Mouse (Mus musculus): ENCODE results near the gene Dtx1. TPM values are rescaled to one million over a fixed set of nuclear protein-coding genes. Genes with fewer than 3 reads are reported as not detected.

The Dtx1 gene
- polyA plus RNA-seq, 1 experiment from 2014 or later = 2.8 TPM

- ATAC-seq (ENCODE audit: insufficient read depth) = no peak
- H3K4me1 ChIP-seq (ENCODE audit: insufficient read depth) = 0 out of 2 replicates have a peak, but pooled peaks cover 3% of the 10 kb centered on the region
- no peak overlapping the region for H3K9ac ChIP-seq
- H3K4me2 ChIP-seq = peak overlapping the region; percentile 25; the same call in 1 of the 2 replicates
- H3K9me3 ChIP-seq (ENCODE audit: low read depth, low read length) = no peaks in the 10 kb centered on the region
- no peak for TF ChIP-seq CTCF (IDR thresholded peaks at IDR 0.05; ENCODE audit: low read depth)
- no peaks in the 10 kb centered on the region for H3K36me3 ChIP-seq (ENCODE audit: insufficient read depth)
- no peak overlapping the region for H3K27ac ChIP-seq (ENCODE audit: low read depth)
- DNase-seq = peak; percentile 19
- no peak overlapping the region for H3K4me3 ChIP-seq (ENCODE audit: low read depth, low read length)
- H3K27me3 ChIP-seq (ENCODE audit: insufficient read depth, low read length) = peaks cover 27% of the 10 kb centered on the region
- WGBS = 7% methylated on average over 16 of the region's 16 CpGs
Observed at GRCm38 (mm10) chr5:120706541-120706940, 5.2 kb downstream of the Dtx1 start.

DNA sequence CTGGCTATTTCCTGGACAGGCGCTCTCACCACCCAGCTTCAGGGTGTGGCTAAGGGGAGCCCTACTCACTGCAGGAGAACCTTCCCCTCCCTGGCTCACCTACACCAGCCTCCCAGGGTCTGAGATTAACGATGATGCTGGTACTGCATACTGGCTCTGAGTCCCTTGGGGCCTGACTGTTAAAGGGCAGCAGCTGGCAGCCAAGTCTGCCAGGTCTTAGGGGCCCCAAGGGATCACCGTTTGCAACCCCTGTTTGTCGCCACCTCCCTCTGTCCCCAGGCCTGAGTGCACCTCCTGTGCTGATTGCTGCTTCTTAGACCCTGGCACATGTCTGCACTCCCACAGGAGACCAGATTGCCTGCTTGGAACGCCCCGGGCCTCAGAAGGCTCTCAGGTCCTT, 7.3 kb downstream of the Dtx1 start:
- no peak overlapping the region for H3K4me2 ChIP-seq
- H3K36me3 ChIP-seq (ENCODE audit: insufficient read depth) = no peaks in the 10 kb centered on the region
- H3K9ac ChIP-seq = no peak overlapping the region
- TF ChIP-seq CTCF (IDR thresholded peaks at IDR 0.05; ENCODE audit: low read depth) = no peak
- H3K9me3 ChIP-seq (ENCODE audit: low read depth, low read length) = no peaks in the 10 kb centered on the region
- H3K27ac ChIP-seq (ENCODE audit: low read depth) = no peak overlapping the region
- ATAC-seq (ENCODE audit: insufficient read depth) (no peak), DNase-seq (no peak)
- no peaks in the 10 kb centered on the region for H3K4me1 ChIP-seq (ENCODE audit: insufficient read depth)
- H3K4me3 ChIP-seq (ENCODE audit: low read depth, low read length) = no peak overlapping the region
- H3K27me3 ChIP-seq (ENCODE audit: insufficient read depth, low read length) = peaks cover 8% of the 10 kb centered on the region; the same call in 1 of the 2 replicates
- 45% methylated on average over 6 of the region's 6 CpGs for WGBS

- DNase-seq (no peak), ATAC-seq (ENCODE audit: insufficient read depth) (no peak)
- TF ChIP-seq CTCF (IDR thresholded peaks at IDR 0.05; ENCODE audit: low read depth) = no peak
- no peaks in the 10 kb centered on the region for H3K4me1 ChIP-seq (ENCODE audit: insufficient read depth)
- 70% methylated on average over 3 of the region's 3 CpGs for WGBS
- H3K27me3 ChIP-seq (ENCODE audit: insufficient read depth, low read length) = peaks cover 8% of the 10 kb centered on the region; the same call in 1 of the 2 replicates
- H3K9ac ChIP-seq = no peak overlapping the region
- H3K27ac ChIP-seq (ENCODE audit: low read depth) = no peak overlapping the region
- no peak overlapping the region for H3K4me3 ChIP-seq (ENCODE audit: low read depth, low read length)
- no peaks in the 10 kb centered on the region for H3K9me3 ChIP-seq (ENCODE audit: low read depth, low read length)
- H3K4me2 ChIP-seq = no peak overlapping the region
- no peaks in the 10 kb centered on the region for H3K36me3 ChIP-seq (ENCODE audit: insufficient read depth)
Observed at GRCm38 (mm10) chr5:120703660-120704059, 8.1 kb downstream of the Dtx1 start.

DNA sequence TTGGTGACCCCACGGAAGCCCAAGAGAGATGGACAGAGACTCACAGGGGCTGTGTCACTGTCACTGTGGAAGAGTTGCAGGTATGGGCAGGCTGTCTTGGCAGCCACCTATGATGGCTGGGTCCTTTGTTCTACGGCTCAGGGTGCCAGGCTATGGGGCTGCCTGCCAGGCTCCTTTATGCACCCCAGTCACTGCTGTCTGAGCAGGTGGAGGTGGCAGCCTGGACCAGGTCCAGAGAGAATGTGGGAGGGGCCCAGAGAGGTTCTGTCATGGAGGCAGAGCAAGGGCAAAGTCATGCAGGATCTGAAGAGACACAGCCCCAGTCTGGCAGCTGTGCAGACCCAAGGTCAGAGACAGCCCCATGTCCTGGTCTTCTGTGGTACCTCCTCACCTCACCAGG, 8.8 kb downstream of the Dtx1 start:
- no peaks in the 10 kb centered on the region for H3K36me3 ChIP-seq (ENCODE audit: insufficient read depth)
- DNase-seq = no peak
- H3K27me3 ChIP-seq (ENCODE audit: insufficient read depth, low read length) = peaks cover 3% of the 10 kb centered on the region; the same call in 1 of the 2 replicates
- H3K9ac ChIP-seq = no peak overlapping the region
- WGBS = 80% methylated on average over 2 of the region's 2 CpGs
- no peak overlapping the region for H3K4me3 ChIP-seq (ENCODE audit: low read depth, low read length)
- H3K27ac ChIP-seq (ENCODE audit: low read depth) = no peak overlapping the region
- no peaks in the 10 kb centered on the region for H3K9me3 ChIP-seq (ENCODE audit: low read depth, low read length)
- no peak overlapping the region for H3K4me2 ChIP-seq
- no peak for TF ChIP-seq CTCF (IDR thresholded peaks at IDR 0.05; ENCODE audit: low read depth)
- no peaks in the 10 kb centered on the region for H3K4me1 ChIP-seq (ENCODE audit: insufficient read depth)
- no peak for ATAC-seq (ENCODE audit: insufficient read depth)

DNA sequence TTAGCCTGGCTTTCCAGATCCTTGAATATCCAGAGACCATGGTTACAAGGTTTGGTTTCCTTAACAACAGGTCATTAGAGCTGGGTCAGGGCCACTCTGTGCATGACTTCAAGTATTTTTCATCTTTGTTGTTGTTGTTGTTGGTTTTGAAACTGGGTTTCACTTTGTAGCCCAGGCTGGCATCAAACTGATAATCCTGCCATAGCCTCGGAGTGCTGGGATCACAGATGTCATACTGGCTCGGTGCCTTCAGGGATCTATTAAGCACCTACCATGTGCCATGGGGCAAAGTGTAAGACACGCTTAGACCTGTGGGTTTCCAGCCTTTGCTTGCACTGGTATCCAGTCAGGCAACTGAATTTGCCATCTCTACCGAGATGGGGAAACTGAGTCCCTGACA, 9.3 kb downstream of the Dtx1 start:
- no peak overlapping the region for H3K9ac ChIP-seq
- H3K4me2 ChIP-seq = no peak overlapping the region
- DNase-seq (no peak), ATAC-seq (ENCODE audit: insufficient read depth) (no peak)
- H3K36me3 ChIP-seq (ENCODE audit: insufficient read depth) = no peaks in the 10 kb centered on the region
- H3K27ac ChIP-seq (ENCODE audit: low read depth) = no peak overlapping the region
- WGBS = 75% methylated on average over 4 of the region's 4 CpGs
- no peak overlapping the region for H3K4me3 ChIP-seq (ENCODE audit: low read depth, low read length)
- no peak for TF ChIP-seq CTCF (IDR thresholded peaks at IDR 0.05; ENCODE audit: low read depth)
- no peaks in the 10 kb centered on the region for H3K9me3 ChIP-seq (ENCODE audit: low read depth, low read length)
- no peaks in the 10 kb centered on the region for H3K4me1 ChIP-seq (ENCODE audit: insufficient read depth)
- peaks cover 6% of the 10 kb centered on the region; the same call in 1 of the 2 replicates for H3K27me3 ChIP-seq (ENCODE audit: insufficient read depth, low read length)

DNA sequence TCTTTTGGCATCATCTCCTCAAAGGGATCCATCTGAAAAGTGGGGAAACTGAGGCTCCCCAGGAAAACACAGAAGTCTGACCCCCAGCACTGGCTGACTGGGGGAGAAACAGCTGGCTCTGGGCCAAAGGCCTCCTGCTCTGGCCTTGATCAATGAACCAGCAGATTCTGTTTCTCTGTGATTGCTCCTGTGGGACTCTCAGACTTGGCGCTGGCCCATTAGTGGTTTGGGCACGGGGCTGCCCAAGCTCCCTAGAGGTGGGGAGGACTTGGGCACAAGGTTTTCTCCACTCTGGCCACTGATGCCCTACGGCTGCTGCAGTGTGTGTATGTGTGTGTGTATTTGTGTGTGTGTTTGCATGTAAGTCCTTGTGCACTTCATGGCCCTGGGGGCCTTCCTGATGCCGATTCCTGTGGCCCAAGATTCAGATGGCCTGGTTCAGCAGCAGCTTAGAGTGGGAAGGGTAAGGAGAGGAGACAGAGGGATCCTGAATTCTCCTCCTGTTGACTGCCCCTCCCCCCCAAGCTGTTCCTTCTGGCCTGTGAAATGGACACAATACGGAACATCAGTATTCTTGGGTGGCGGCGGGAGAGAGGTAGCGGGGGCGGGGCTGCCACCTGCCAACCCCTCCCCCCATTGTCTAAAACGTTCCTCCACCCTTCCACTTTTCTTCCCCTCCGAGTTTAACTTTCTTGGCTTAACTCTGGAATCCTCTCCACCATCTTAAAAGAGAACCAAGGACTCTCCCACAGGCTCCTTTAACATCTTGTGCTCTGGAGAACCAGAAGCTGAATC, 10.5 kb downstream of the Dtx1 start:
- no peaks in the 10 kb centered on the region for H3K36me3 ChIP-seq (ENCODE audit: insufficient read depth)
- no peak overlapping the region for H3K9ac ChIP-seq
- DNase-seq (no peak), ATAC-seq (ENCODE audit: insufficient read depth) (no peak)
- 52% methylated on average over 11 of the region's 11 CpGs for WGBS
- H3K27ac ChIP-seq (ENCODE audit: low read depth) = no peak overlapping the region
- H3K9me3 ChIP-seq (ENCODE audit: low read depth, low read length) = no peaks in the 10 kb centered on the region
- H3K4me3 ChIP-seq (ENCODE audit: low read depth, low read length) = no peak overlapping the region
- H3K4me1 ChIP-seq (ENCODE audit: insufficient read depth) = no peaks in the 10 kb centered on the region
- H3K27me3 ChIP-seq (ENCODE audit: insufficient read depth, low read length) = peaks cover 16% of the 10 kb centered on the region
- H3K4me2 ChIP-seq = no peak overlapping the region
- TF ChIP-seq CTCF (IDR thresholded peaks at IDR 0.05; ENCODE audit: low read depth) = no peak

GRCm38 (mm10) chr5:120698801-120699391, 12.8 kb downstream of the Dtx1 start:
- peak; percentile 30 for DNase-seq
- no peak overlapping the region for H3K9ac ChIP-seq
- no peak overlapping the region for H3K4me3 ChIP-seq (ENCODE audit: low read depth, low read length)
- no peak; the same call in 1 of the 2 replicates for ATAC-seq (ENCODE audit: insufficient read depth)
- H3K27ac ChIP-seq (ENCODE audit: low read depth) = no peak overlapping the region
- no peaks in the 10 kb centered on the region for H3K9me3 ChIP-seq (ENCODE audit: low read depth, low read length)
- H3K4me1 ChIP-seq (ENCODE audit: insufficient read depth) = no peaks in the 10 kb centered on the region; the same call in 1 of the 2 replicates
- H3K27me3 ChIP-seq (ENCODE audit: insufficient read depth, low read length) = peaks cover 39% of the 10 kb centered on the region
- TF ChIP-seq CTCF (IDR thresholded peaks at IDR 0.05; ENCODE audit: low read depth) = no peak
- no peak overlapping the region for H3K4me2 ChIP-seq
- 45% methylated on average over 16 of the region's 16 CpGs for WGBS
- H3K36me3 ChIP-seq (ENCODE audit: insufficient read depth) = no peaks in the 10 kb centered on the region
